Comparison of ENCODE assay signal across 9 mouse cellular contexts in the genomic region with DNA sequence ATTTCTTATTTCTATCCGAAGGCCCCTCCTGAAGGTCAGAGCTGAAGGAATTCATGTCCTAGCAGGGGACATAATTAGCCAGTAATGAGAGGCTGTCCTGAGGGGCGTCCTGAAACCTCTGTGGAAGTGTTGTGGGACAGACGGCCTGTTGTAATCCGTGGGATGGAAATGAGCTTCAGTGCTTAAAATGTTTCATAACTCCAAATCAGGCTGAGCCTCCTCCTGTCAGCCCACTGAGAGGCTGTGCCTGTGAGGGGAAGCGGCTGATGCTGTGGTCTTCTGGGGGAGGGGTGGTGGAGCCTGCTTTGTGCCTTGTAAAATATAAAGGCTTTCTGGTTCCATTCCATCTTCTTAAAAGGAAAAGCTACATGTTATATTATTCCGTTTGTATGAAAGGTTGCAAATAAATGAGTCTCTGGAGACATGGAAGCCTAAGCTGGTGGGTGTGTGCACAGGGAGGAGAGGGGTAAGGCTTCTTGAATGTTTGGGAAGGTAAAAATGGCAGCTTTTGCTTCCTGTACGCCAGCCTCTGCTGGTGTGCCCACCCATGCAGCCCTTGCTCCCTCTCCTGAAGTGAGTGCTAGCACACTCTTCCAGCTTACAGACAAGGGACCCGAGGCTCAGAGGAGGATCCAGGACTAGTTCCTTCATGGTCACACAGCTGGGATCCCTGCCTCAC.
DNase-seq lines count a peak whose midpoint lies in the region; ATAC-seq and TF ChIP-seq lines count a peak whose summit lies in the region.
"Had no signal": no experiment of that assay in that cellular context is flagged by ENCODE, and none has a peak within 500 bp of the region (broad histone marks: within the 10 kb centered on the region; RNA-seq: fewer than 3 reads in every experiment).

No protein-coding gene starts in this region.

- no peak overlapping the region for H3K27ac ChIP-seq in lung, postnatal 0 days (ENCODE audit: low read length)
- peak overlapping the region; percentile 74 for H3K27ac ChIP-seq in left cerebral cortex, adult 2 months
- H3K27ac ChIP-seq: embryonic facial prominence, embryonic 12.5 days had no signal

- no peak for TF ChIP-seq CTCF in lung, postnatal 0 days (IDR thresholded peaks at IDR 0.05)
- no peak for TF ChIP-seq CTCF in left cerebral cortex, adult 2 months (IDR thresholded peaks at IDR 0.05)

- peak; percentile 73 for ATAC-seq in lung, postnatal 0 days

- H3K9me3 ChIP-seq in lung, postnatal 0 days (ENCODE audit: low read length) = no peaks in the 10 kb centered on the region
- H3K9me3 ChIP-seq: embryonic facial prominence, embryonic 12.5 days had no signal

- no peak overlapping the region for H3K4me2 ChIP-seq in lung, postnatal 0 days (replicated peaks; ENCODE audit: low read depth, low read length)
- H3K4me2 ChIP-seq: embryonic facial prominence, embryonic 12.5 days had no signal

- no peak overlapping the region for H3K4me3 ChIP-seq in lung, postnatal 0 days (ENCODE audit: low read depth, low read length)
- no peak overlapping the region for H3K4me3 ChIP-seq in left cerebral cortex, adult 2 months
- H3K4me3 ChIP-seq: embryonic facial prominence, embryonic 12.5 days had no signal

- intact Hi-C loops in left cerebral cortex, adult 2 months (cut with DNase I) = no loop called here

- H3K27me3 ChIP-seq in lung, postnatal 0 days (replicated peaks; ENCODE audit: insufficient read depth, low read length) = no peaks in the 10 kb centered on the region
- H3K27me3 ChIP-seq: embryonic facial prominence, embryonic 12.5 days had no signal

- 38% methylated on average over 8 of the region's 8 CpGs for WGBS in lung, postnatal 0 days

- H3K9ac ChIP-seq in lung, postnatal 0 days (replicated peaks; ENCODE audit: low read depth) = no peak overlapping the region
- H3K9ac ChIP-seq: embryonic facial prominence, embryonic 12.5 days had no signal

- no peak for TF ChIP-seq EP300 in lung, postnatal 0 days (IDR thresholded peaks at IDR 0.05)

- no peaks in the 10 kb centered on the region for H3K36me3 ChIP-seq in lung, postnatal 0 days (ENCODE audit: insufficient read depth, low read length)
- H3K36me3 ChIP-seq: embryonic facial prominence, embryonic 12.5 days had no signal

- peak; percentile 52 for DNase-seq in heart, adult 11 months
- DNase-seq in heart, adult 18-20 months = no peak
- peak; percentile 77 for DNase-seq in lung, postnatal 0 days (ENCODE audit: low spot score)
- no peak for DNase-seq in lung, postnatal 14 days
- DNase-seq in left cerebral cortex, adult 2 months (ENCODE audit: extremely low spot score in 1 of 2, low spot score in 2 of 2) = peak; percentile 24 to 36
- DNase-seq in right cerebral cortex, postnatal 25 days = peak; percentile 43
- no peak for DNase-seq in embryo, embryonic 10 days (ENCODE audit: low spot score)
- DNase-seq in yolk sac, embryonic 10.5 days (ENCODE audit: low spot score) = no peak

- no peaks in the 10 kb centered on the region for H3K4me1 ChIP-seq in lung, postnatal 0 days (ENCODE audit: insufficient read depth, low read depth, low read length)

Comparison
In these comparisons a context has a peak if more than half of its experiments do, and no peak if none do; other contexts are left out.
1. DNase-seq: peak in heart, adult 11 months (single experiment), lung, postnatal 0 days (single experiment), left cerebral cortex, adult 2 months (2 of 2) and right cerebral cortex, postnatal 25 days (single experiment); none in heart, adult 18-20 months (0 of 2), lung, postnatal 14 days (single experiment), embryo, embryonic 10 days (single experiment) and yolk sac, embryonic 10.5 days (single experiment).